Mouse (Mus musculus): Measurements from ENCODE around the gene Faah.

Faah gene

DNA sequence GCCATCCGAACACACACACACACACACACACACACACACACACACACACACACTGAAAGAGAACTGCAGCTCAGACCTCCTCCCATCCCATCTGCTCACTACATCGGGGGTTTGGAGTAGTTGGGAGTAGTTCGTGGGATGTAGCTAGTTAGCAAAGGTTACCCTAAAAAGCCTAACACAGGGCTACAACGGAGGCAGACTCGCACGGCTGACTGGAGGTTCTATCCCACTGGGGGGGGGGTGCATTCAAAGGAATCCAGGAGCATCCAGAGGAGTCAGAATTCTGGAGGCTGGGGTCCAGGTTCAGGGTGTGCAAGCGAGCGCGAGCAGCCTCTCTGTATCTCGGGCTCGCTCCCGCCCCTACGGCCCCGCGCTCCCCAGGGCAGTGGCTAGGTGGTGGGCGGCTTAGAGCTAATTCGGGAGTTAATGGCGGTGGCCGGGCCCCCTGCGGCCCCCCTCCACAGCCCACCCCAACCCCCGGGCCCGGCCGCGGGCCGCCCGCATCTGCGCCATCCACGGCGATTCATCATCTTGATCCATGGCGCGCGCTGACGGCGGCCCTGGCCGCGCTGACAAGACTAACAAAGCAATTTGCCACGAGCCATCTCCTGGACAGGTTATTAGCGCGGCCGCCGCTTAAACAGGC lies 73.9 kb downstream of the Faah start:
- WGBS, result 3% methylated on average over 41 of the region's 41 CpGs

DNA sequence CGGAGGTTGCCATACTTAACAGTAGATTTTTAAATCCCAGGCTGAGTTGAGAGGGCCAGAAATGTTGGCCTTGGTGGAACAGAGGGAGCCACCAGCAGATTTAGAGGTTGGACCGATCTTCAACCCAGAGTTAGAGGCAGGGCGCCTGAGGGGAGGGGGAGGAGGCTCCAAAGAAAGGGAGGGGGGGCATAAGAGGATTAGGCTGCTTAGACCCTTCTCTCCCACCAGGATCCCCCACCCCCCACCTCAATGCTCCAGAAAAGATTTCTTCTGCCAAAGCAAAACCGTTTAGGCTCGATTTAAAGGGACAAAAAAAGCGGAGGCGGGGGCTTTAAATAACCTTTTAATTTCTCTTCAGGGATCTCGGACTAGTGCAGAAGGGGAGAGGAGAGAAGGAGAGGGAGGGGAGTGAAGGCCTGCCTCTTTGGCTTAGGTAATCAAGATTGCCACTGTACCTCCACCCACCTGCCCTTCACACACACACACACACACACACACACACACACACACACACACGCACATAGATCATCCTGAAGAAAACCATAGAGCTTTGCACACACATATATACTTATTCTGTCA lies 76.4 kb downstream of the Faah start:
- 23% methylated on average over 9 of the region's 9 CpGs for WGBS

DNA sequence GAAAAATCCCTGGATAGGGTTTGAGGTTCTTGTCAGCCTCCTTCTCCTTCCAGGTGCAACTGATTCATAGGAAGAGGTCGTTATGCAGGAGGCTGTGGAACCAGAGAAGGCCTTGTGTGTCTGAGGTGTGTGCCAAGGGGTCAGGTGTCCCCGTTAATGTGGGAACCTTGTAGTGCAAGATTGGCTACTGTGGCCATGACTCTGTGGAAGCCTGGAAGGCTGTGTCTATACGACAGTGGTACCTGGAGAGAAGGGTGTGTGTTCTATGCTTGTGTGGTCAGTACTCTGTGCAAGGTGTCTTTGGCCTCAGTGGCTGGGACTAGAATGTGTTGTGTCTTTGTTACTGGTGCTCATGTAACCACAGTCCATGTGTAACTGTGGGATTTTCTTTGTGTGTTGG lies 77.0 kb downstream of the Faah start:
- WGBS, result 33% methylated on average over 3 of the region's 3 CpGs

DNA sequence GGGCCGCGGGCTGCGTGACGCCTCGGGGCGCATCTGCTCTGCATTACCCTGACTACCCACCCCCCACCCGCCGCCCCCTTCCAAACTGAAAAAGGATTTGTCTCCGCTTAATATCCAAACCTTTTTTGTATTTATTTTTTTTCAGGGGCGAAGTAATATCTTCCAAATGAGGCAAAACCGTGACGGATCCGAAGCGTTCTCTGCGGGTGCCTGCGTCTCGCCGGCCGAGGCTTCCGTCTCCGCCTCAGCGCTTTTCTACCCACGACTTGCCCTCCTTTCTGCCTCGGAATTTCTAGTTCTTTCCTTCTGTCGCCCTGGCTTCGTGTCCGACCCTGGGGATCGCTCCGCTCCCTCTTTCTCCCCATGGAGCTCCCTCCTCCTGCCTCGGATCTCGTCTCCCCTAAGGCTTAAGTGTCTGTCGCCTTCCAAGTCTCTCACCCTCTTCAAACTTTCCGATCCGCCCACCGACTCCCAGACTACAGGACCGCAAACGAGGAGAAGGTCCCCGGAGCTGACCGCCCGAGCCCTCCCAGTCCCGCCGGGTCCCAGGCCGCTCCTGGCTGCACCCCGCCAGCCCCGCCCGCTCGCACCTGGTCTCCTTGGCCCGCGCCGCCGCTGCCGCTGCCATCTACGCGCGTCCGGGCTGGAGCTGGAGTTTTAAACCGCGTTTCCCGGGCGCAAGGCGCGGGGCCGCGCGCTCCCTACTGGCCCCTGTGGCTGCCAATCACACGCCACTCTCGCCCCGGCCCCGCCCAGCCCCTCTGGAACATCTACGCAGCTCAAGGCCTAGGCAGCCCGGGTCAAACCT lies 78.2 kb downstream of the Faah start, which contains the start of gene Dmbx1:
Gene Dmbx1 (minus strand): TSS at position 632 of the 808 bp plus-strand sequence.
- 2% methylated on average over 71 of the region's 71 CpGs for WGBS

DNA sequence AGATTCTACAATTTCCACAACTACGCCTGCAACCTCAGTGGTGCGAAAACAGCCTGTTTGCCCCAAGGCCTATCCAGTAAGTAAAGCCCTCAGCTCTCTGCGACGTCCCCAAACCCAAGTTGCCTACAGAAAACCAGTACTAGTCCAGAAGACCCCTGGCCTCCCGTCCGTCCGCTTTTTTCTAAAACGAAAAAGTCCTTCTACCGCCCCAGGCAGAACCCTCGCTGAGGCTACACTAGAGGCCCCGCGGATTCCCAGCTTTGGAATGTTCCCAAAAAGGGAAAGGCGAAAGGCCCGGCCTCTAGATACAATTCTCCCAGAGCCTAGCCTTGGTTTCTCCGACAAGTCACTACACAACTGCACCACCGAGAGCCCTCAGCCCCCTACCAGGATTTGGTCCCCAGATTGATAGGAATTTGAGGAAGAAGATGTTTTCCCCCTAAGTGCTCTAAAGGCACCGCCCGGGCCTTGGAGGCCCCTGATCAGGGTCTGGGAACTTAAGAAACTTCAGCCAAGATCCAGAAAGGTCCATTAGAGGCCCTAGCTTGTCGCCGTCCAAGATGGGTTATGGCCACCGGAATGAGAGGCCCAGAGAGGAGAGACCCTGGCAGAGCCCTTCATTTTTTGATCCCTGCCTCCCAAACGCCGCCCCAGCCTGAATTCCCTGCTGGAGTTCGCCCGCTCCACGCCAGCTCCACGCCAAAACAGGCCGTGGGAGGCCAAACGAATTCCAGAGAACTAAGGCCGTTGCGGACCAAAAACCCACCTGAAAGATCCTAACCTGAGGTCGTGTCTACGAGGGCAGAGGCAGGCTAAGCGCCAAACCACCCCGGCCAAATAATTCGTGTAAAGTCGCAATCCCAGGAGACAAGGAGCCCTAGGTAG lies 79.2 kb downstream of the Faah start:
- 6% methylated on average over 37 of the region's 37 CpGs for WGBS

DNA sequence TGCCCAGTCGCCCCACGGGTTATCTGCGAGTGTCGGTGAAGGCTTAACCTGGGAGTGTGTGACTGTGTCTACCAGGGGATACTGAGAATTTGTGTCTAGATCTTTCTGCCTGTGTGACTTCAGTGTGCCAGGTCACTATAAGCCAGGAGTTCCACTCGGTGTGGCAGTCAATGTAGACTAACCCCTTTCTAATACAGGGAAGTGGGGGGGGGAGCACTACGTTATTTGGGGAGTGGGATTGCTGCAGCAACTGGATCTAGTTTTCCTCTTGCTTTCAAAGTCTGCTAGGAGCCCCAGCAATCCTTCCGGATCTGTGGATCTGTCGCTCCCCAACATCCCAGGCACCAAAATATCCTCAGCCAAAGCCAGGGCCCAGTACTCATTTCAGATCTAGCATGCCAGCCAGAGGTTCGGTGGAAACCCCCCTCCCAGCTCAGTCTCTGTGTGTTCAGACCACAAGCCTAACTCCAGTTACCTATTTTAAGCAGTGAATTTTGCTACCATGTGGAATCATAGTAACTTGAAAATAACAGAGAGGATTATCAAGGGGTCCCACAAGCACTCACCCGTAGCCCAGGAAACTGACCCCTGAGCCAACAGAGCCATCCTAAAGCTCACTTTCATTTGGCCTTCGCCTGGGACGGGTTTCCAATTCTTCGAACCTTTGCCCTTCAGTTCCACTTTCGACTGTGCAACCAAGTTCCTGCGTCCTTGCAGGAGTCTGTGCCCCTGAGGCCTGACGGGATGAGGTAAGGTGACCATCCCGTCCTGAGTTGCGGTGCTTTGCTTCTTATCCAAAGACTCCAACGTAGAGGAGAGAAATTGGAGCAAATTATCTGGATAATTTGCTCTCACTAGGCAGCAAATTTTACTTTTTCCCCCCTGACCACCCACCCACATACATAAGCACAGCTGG lies 80.4 kb downstream of the Faah start:
- WGBS, result 11% methylated on average over 19 of the region's 19 CpGs

DNA sequence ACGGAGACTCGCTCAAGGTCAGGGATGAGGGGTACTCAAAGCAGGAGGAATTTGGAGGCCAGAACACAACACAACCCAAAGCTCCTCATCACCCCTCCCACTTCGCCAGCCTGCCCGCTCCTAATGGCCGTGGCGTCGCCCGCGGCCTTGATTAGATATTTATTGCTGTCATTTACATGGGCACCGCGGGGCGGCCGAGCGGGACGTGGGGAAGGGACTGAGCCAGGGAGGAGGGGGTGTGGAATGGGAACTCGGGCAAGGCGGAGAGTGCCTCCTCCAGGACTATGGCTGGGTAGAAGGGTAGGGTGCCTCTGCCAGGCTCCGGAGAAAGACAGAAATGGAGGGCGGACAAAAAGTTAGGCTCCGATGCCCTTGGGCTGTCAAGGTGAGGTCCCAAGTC lies 81.1 kb downstream of the Faah start:
- WGBS, result 3% methylated on average over 20 of the region's 20 CpGs

DNA sequence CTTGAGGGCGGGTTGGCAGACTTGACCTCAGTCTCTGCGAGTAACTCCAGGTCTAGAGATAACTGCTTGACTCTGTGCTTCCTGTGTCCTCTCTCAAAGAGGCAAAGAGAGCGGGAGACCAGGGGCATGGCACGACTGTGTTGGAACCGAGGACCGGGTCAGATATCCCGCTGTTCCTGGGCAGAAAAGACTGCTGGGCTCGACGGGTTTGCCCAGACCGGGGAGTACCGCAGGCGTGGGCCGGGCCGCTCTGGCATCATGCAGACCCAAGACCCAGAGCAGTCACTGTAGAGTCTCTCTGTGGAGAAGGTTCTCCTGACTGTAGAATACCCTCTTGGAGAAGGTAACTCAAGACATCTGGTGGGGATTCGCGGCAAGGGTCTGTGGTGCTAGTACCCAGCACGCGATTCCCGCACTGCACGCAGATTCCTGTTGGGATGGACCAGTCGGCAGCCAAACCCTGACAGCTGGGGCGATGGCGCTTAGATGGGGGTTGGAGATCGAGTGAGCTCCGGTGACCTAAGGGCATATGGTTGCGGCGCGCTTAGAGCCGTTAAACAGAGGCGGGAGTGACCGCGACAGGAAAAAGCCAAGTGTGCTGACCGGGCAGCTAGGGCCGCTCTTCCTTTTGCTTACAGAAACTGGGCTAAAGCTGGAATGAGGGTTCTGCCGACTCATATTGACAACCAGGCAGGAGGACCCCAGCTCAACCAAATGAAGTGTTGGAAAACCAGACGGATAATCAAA lies 81.7 kb downstream of the Faah start:
- 2% methylated on average over 36 of the region's 36 CpGs for WGBS

DNA sequence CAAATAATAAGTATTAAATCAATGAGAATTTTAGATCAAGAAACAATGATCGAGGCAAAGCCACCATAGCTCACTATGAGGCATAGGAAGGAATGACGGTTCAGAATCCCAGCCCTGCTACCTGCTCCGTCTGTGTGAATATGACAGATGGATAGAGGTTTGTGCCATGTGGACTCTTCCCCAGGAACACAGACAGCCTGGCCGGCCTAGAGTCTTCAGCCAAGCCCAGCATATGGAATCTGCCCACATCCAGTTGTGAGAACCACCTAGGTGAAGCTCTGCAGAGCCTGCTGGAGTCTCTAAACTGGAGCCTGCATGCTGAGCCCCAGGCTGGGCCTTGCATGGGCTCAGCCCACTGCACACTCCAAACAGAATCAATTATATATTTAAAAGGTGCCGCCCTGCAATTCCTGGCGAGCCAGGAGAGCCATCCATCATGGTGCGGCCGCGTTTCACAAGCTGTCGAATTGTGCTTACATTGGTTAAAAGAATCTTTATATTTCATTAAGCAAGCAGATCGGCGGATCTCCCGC lies 86.1 kb downstream of the Faah start:
- WGBS, result 74% methylated on average over 13 of the region's 13 CpGs

DNA sequence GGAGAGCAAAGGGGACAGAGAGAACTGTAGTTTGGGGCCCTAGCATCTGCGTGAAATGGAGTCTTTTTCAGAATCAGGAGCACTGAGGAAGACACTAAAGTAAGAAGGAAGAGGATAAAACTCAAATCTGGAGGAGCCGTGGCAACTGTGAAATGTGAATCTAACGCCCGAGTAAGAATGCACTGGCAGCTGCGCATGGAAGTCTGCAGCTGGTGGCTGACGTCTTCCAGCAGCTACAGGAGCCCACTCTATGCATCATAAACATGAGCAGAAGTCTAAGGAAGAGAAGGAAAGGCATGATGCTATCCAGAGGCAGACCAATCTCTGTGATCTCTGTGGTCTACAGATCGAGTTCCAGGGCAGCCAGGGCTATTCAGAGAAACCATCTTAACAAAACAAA lies 90.1 kb downstream of the Faah start:
- 61% methylated on average over 7 of the region's 7 CpGs for WGBS

DNA sequence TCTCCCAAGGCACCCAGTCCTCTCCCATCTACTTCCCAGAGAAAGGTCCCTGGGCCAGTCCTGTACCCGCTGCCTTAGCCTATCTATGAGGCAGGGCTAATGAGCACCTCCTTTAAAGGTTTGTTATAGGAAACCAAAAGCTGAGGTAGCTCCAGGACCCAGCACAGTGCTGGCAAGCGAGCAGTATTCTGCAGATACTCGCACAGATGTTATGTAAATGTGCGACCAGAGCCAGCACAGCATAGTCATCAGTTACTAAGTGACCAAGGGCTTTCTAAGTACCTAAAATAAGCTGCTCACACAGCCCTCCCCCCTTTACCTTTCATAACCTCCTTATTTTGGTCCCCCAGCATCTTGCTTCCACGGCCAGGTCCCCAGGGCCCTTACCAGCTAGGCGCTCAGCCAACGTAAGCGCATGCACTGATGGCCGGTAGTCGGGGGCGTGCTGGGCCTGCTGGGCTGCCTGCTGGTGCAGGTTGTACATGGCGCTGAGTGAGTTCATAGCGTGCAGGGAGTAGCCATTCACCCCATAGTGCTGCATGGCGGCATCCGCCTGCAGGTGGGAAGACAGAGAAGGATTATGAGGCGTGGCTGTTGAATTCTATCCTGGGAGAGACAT lies 94.4 kb downstream of the Faah start:
- WGBS, result 73% methylated on average over 16 of the region's 16 CpGs

DNA sequence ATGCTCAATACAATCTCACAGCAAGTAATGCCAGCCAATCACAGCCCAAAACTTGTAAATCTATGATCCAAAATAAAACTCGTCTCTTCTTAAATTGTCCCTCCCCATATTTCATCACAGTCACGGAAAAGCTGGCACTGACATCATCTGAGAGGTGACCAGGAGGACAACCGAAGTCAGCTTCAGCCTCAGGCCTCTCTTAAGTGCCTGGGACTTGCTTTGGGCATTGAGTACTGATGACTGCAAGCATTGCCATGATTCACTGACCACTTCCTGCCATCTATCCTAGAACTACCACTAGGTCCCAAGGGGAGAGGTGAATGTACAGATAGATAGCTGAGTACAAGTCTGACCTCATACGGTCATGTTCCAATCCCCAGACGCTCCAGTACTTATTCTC lies 95.0 kb downstream of the Faah start:
- WGBS, result 87% methylated on average over 5 of the region's 5 CpGs

DNA sequence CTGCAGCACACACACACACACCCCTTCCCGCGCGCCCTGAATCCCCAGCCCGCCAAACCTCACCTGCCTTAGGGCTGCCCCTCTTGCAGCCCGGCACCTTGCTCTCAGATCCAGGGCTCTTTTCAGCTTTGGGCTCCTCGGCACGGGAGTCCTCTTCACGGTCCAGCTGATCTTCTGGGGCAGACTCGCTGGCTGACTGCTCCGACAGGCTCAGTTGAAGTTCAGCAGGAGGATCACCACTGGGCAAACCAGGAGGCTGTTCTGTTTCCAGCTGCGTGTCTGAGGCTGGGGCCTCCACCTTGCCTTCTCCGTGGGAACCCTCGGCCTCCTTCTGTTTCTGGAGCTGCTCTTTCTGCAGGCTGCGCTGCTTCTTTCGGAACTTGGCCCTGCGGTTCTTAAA lies 97.8 kb downstream of the Faah start:
- WGBS, result 91% methylated on average over 16 of the region's 16 CpGs

Data from cerebral cortex, adult 2 months (tissue).